Mouse (Mus musculus): ENCODE measurements at regions not wholly inside any gene's neighbourhood (a gene's known extent, or its start where the extent isn't known, plus 50 kb on each side); places are given as distances from the start of the nearest gene placed in this dataset.

- no peak for DNase-seq (ENCODE audit: low spot score)
Observed at GRCm38 (mm10) chr3:115766153-115766552, 51.3 kb upstream of the S1pr1 start.

DNA sequence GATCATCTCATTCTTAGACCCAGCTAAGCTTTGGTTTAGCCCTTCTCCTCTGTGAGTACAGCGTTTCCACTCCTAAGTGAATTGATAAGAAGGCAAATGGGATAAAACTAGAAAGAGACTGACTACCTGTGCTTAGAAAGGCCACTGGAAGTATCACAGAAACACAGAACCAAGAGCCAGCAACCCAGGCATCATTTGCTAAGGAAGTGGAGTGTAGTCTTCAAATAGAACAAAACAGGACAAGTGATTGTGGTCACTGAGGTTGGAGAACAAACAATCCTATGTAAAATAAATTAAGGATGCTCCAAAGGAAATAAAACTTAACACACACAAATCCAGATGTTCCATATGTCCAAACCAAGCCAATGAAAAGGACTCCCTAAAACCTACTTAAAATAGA lies 53.4 kb upstream of the S1pr1 start:
- no peak for DNase-seq (ENCODE audit: low spot score)

GRCm38 (mm10) chr3:115768761-115769530 lies 54.1 kb upstream of the S1pr1 start:
- DNase-seq (ENCODE audit: low spot score) = no peak

- no peak for DNase-seq (ENCODE audit: low spot score)
Observed at GRCm38 (mm10) chr3:115772676-115773075, 57.8 kb upstream of the S1pr1 start.

- no peak for DNase-seq (ENCODE audit: low spot score)
Observed at GRCm38 (mm10) chr3:115774321-115774720, 59.4 kb upstream of the S1pr1 start.

GRCm38 (mm10) chr3:115774723-115775122 lies 59.9 kb upstream of the S1pr1 start:
- no peak for DNase-seq (ENCODE audit: low spot score)

- DNase-seq (ENCODE audit: low spot score) = no peak
Observed at GRCm38 (mm10) chr3:115779144-115779890, 64.4 kb upstream of the S1pr1 start.

- no peak for DNase-seq (ENCODE audit: low spot score)
Observed at GRCm38 (mm10) chr3:115779906-115780305, 65.0 kb upstream of the S1pr1 start.

DNA sequence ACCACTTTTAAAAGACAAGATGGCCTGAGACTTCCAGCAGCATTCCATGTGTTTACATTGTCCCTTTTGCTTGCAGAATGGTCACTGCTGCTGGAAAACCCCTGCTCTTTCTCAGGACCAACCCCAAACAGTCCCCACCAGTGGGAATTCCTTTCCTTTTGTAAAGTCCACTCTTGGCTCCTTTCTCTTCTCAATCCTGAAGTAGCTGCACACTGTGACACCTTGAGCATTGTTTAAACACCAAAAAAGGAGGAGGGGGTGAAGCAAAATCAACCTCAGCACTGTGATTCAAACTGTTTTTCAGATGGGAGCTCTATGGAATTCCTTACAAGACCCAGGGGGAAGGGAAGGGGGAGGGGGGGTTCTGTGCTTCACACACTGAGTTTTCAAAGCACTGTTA lies 67.9 kb upstream of the S1pr1 start:
- DNase-seq (ENCODE audit: low spot score) = no peak

GRCm38 (mm10) chr3:115787360-115787759 lies 72.5 kb upstream of the S1pr1 start:
- DNase-seq (ENCODE audit: low spot score) = no peak

DNA sequence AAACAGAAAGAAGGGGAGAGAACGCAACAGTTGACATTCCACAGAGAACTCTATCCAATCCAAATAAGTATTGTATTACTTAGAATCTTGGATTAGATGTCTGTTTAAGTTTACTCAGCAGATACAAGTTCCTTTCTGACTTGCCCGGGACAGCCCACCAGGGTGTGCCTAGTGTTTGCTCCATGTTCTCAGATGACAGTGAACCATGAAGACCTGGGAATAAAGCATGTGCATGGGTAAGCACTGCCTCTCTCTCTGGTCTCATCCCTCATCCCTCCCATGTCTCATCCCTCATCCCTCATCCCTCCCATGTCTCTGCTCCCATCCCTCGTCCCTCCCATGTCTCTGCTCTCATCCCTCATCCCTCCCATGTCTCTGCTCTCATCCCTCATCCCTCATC lies 73.7 kb upstream of the S1pr1 start:
- no peak for DNase-seq (ENCODE audit: low spot score)

DNA sequence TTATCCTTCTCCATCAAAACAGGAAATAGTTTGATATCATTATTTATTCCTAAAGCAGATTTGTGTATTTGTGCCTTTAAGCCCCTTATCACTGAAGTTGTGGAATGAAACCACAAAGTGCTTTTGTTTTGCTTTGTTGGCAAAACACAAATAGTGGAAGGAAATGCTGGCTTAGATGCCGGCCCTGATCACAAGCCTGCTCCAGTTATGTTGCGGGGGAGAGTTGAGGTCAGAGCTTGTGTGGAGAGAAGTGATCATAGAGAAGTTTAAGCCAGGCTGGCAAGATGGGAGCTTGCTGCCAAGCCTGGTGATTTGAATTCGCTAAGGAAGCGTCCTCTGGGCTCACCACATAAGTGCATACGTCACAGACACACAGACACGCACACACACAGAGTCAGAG lies 74.2 kb upstream of the S1pr1 start:
- no peak for DNase-seq (ENCODE audit: low spot score)

GRCm38 (mm10) chr3:115792606-115793005 lies 77.7 kb upstream of the S1pr1 start:
- no peak for DNase-seq (ENCODE audit: low spot score)

DNA sequence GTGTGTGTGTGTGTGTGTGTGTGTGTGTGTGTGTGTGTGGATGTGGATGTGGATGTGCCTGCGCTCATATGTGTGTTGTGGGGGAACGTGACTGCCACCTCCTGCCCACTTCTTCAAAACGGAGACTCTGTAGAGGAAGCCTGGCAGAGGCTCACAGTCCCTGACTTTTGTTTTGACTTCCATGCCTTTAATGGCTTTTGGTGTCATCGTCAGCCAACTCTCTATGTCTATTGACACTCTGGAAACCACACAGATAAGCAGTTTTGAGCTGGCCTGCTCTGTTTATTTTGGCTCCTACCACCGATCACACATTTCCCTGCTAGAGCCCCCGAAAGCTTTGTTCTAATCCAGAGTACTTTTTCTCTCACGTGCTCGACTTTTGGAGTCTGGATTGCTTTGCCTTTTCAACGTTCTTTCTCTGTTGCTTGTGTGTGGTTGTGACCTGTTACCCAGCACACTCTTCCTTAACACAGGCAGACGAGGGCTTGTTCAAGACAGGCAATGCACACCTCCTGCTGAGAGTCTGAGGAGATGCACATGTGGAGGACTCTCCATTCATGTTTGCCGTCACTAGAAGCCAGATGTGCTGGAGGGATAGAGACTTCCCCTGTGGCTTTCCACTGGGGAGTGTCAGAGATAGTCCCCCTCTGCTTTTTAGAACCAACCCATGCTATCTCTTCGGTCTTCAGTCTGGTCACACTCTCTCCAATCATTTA lies 78.6 kb upstream of the S1pr1 start:
- DNase-seq (ENCODE audit: low spot score) = peak; percentile 3

- no peak for DNase-seq (ENCODE audit: low spot score)
Observed at GRCm38 (mm10) chr3:115799326-115799725, 84.5 kb upstream of the S1pr1 start.

GRCm38 (mm10) chr3:115799981-115800380 lies 85.1 kb upstream of the S1pr1 start:
- DNase-seq (ENCODE audit: low spot score) = no peak

GRCm38 (mm10) chr3:115800873-115801272 lies 86.0 kb upstream of the S1pr1 start:
- DNase-seq (ENCODE audit: low spot score) = no peak

DNA sequence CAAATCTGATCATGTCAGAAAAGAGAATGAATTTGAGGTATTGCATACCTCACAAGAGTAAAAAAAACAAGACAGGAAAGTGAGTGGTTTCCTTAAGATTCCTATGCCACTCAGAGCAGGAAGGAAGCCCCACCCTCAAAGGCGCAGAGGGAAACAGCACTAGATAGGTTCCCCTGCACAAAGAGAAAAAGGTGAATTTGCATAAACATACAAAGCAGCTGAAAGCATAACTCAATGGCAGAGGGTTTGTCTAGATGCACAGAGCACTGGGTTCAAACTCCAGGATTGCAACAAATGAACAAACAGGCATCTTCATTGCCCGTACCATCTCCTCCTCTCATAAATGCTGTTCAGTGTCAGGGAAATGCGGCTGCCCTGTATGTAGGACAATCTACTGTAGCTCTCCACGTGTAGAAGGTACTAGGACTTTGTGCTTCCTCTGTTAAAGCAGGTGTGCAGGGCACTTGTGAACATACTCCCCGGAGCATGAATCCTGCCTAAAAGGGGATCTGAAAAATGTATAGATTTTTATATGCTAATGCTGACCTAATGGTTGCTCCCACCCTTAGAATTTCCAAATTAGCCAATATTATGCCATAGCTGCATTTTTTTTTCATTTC lies 85.9 kb upstream of the Dph5 start:
- DNase-seq (ENCODE audit: low spot score) = no peak

GRCm38 (mm10) chr3:115804616-115805015 lies 83.0 kb upstream of the Dph5 start:
- DNase-seq (ENCODE audit: low spot score) = no peak

GRCm38 (mm10) chr3:115807032-115807431 lies 80.6 kb upstream of the Dph5 start:
- DNase-seq (ENCODE audit: low spot score) = no peak

- DNase-seq (ENCODE audit: low spot score) = no peak
Observed at GRCm38 (mm10) chr3:115815168-115815567, 72.5 kb upstream of the Dph5 start.

DNA sequence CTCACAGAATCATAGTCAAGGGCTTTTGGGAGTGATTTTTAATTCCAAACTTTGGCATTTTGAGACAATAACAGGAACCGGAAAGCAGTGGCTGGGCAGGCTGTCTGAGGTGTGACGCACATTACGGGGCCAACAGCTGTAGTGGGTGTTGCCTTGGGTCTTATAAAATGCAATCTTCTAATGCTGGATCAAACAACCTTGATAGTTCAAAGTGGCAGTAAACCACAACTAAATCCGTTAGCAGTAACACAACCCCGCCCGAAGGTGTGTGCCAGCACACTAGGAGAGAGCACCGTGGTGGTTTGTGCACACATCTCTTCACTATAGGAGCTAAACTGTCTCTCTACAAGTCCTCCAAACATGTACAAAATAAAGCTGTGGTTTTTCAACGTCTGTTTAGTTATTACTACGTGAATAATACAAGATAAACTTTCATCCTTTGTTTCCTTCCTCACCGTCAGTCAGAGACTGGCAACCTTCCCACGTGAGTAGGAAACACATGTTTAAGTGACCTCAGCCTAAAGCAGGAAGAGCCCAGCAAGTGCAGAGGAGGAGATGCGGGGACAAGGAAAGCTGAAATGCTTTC lies 72.0 kb upstream of the Dph5 start:
- DNase-seq (ENCODE audit: low spot score) = peak; percentile 6
